Mouse (Mus musculus): ENCODE results near the gene A730049H05Rik.

A730049H05Rik gene

DNA sequence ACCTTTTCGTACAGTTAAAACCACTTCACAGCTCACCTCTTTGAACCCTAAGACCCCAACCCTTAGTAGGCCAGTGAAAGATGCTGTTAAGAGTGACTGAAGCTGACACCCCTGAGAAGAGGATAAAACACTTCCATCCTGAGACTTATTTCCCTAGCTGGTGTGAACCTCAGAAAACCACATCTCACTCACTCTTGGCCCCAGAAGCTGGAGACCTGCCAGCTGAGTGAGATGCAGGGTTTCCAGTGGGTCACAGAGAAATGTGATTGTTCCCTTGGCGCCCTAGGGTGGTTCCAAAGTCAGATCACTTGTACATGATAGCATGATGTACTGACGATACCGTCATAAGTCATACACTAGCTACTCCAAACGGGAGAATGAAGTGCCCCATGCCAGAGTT lies 66.2 kb downstream of the A730049H05Rik start:
- no peak for DNase-seq

DNA sequence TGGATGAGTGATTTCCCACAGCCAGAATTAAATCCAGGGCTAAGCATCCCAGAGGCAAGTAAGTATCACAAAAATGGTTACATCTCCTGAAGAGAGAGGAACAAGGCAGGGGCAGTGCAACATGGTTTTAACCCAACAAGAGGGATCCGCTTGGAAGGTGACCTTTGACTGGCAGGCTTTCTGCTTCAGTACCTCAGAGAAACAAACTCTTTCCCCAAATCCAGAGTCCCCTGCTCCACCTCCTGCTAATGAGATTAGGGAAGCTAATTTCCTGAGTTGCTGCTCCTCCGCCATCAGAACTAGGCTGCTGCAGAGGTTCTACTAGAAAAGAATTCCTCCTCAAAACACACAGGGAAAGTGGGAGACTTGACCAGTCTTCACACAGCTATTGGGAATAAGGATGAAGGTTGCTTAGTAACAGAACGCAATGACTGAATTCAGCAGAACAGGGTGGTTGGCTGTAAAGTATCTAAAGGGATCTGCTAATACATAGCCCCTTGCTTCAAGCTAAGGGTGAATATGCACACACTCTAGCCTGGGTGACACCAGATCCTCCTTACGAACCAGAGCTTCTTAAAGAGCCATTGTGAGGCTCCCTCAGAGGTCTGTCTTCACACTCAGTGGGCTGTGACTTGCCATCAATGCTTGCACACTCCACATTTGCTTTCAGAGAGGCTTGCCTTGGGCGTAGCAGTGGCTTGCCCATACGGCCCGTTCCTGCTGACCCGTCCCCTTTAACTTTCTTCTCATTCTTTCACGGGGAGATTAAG lies 67.0 kb downstream of the A730049H05Rik start:
- no peak for DNase-seq

DNA sequence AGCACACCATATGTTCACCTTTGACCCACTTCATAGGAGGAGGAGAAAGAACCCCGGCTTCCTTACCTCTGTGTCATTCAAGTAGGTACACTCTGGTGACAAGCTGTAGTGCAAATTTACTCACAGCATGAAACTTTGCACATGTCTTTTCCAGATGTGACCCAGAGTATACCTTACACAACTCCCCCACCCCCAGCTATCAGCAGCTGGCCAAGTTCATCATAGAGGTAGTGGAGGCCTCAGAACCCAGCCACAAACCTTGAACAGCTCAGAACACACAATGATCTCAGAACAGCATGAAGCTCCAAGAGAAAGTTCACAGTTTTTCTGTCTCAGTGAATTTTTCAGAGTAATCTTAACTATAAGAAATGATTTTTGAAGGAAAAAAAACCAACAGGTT lies 75.3 kb downstream of the A730049H05Rik start:
- no peak for DNase-seq

All from liver (tissue).